Mouse (Mus musculus): ENCODE measurements at regions not wholly inside any gene's neighbourhood (a gene's known extent, or its start where the extent isn't known, plus 50 kb on each side); places are given as distances from the start of the nearest gene placed in this dataset.

GRCm38 (mm10) chr13:14789827-14790226 is 159.9 kb downstream of the AW209491 start:
- no peak for ATAC-seq (ENCODE audit: low FRiP score, low read depth)
- 61% methylated on average over 3 of the region's 3 CpGs for WGBS
- no peak overlapping the region for H3K27ac ChIP-seq
- H3K4me3 ChIP-seq, result no peak overlapping the region
- no peaks in the 10 kb centered on the region for H3K27me3 ChIP-seq (replicated peaks)
- H3K4me2 ChIP-seq (replicated peaks), result no peak overlapping the region
- H3K4me1 ChIP-seq, result no peaks in the 10 kb centered on the region
- no peaks in the 10 kb centered on the region for H3K9me3 ChIP-seq
- no peaks in the 10 kb centered on the region for H3K36me3 ChIP-seq
- H3K9ac ChIP-seq, result no peak overlapping the region

- no peaks in the 10 kb centered on the region for H3K27me3 ChIP-seq (replicated peaks)
- H3K9me3 ChIP-seq, result no peaks in the 10 kb centered on the region
- H3K4me3 ChIP-seq, result no peak overlapping the region
- no peak overlapping the region for H3K4me2 ChIP-seq (replicated peaks)
- H3K9ac ChIP-seq, result no peak overlapping the region
- ATAC-seq (ENCODE audit: low FRiP score, low read depth), result no peak
- no peak overlapping the region for H3K27ac ChIP-seq
- H3K4me1 ChIP-seq, result no peaks in the 10 kb centered on the region
- no peaks in the 10 kb centered on the region for H3K36me3 ChIP-seq
These were observed 170.3 kb downstream of the AW209491 start for GRCm38 (mm10) chr13:14800246-14800645.

GRCm38 (mm10) chr13:14801020-14801419 is 171.1 kb downstream of the AW209491 start:
- H3K4me3 ChIP-seq, result no peak overlapping the region
- no peaks in the 10 kb centered on the region for H3K36me3 ChIP-seq
- 0 out of 2 replicates have a peak, but pooled peaks have one; percentile 7 for ATAC-seq (ENCODE audit: low FRiP score, low read depth)
- no peak overlapping the region for H3K27ac ChIP-seq
- H3K4me1 ChIP-seq, result no peaks in the 10 kb centered on the region
- no peak overlapping the region for H3K9ac ChIP-seq
- 33% methylated on average over 3 of the region's 3 CpGs for WGBS
- no peaks in the 10 kb centered on the region for H3K9me3 ChIP-seq
- H3K4me2 ChIP-seq (replicated peaks), result no peak overlapping the region
- no peaks in the 10 kb centered on the region for H3K27me3 ChIP-seq (replicated peaks)

- H3K9ac ChIP-seq, result no peak overlapping the region
- H3K4me1 ChIP-seq, result no peaks in the 10 kb centered on the region
- H3K27me3 ChIP-seq (replicated peaks), result no peaks in the 10 kb centered on the region
- no peaks in the 10 kb centered on the region for H3K36me3 ChIP-seq
- H3K9me3 ChIP-seq, result no peaks in the 10 kb centered on the region
- 73% methylated on average over 2 of the region's 2 CpGs for WGBS
- ATAC-seq (ENCODE audit: low FRiP score, low read depth), result no peak
- no peak overlapping the region for H3K4me2 ChIP-seq (replicated peaks)
- no peak overlapping the region for H3K27ac ChIP-seq
- H3K4me3 ChIP-seq, result no peak overlapping the region
These were observed 172.4 kb downstream of the AW209491 start for GRCm38 (mm10) chr13:14802391-14802790.

GRCm38 (mm10) chr13:14835362-14835761 is 205.4 kb downstream of the AW209491 start:
- no peak overlapping the region for H3K27ac ChIP-seq
- H3K9me3 ChIP-seq, result 0 out of 2 replicates have a peak, but pooled peaks cover 4% of the 10 kb centered on the region
- H3K4me1 ChIP-seq, result no peaks in the 10 kb centered on the region
- H3K4me3 ChIP-seq, result no peak overlapping the region
- no peaks in the 10 kb centered on the region for H3K27me3 ChIP-seq (replicated peaks)
- ATAC-seq (ENCODE audit: low FRiP score, low read depth), result no peak
- H3K9ac ChIP-seq, result no peak overlapping the region
- no peak overlapping the region for H3K4me2 ChIP-seq (replicated peaks)
- no peaks in the 10 kb centered on the region for H3K36me3 ChIP-seq

Data from neural tube, embryonic 12.5 days (tissue).